Mouse (Mus musculus) skeletal muscle tissue, adult 2 months (tissue): ENCODE measurements around the gene Castor1.
A peak's percentile ranks its signal among the peaks of the same experiment; 100 is the strongest.

Experiments used
- DNase-seq: peaks from one replicate; pipeline ENCODE4 v3.0.0-alpha.2; 2012; ENCODE audit warnings: low read depth, low spot score

Gene Castor1

DNA sequence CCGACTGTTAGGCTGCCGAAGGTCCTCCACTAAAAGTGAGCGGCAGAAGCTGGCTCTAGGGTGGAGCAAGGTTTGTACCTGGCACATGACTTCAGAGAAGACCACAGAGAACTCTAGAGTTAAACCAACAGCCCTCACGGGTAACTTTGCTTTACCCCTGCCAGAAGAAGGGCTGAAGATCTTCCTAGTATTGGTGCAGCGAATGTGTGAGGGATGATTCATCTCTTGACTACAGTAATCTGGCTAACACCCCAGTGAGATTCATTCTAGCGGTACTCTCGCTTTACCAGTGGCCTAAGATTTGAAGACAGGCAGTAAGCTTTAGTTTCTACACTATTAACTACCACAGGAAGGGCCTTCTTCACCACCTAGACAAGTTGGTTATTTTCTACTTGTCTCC is 12.1 kb upstream of the Castor1 start:
- no peak for DNase-seq

DNA sequence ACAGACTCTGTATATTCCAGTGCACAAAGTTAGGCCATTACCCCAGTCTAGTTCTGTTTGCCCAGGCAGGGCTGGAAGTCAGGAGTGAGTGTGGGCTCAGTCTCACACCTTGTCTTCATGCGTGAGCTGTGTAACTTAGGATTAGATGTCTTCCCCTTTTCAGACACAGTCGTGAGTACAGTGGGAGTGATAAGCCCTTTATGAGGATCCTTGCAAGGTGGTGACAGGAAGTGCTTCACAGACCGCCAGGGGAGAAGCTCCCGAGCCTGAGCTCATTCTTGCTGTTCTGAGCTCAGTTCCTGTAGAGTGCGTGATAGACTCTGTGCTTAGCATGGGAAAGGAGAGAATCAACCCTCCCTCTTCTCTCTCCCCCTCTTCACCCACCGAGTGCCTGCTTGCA is 11.5 kb upstream of the Castor1 start:
- no peak for DNase-seq

DNA sequence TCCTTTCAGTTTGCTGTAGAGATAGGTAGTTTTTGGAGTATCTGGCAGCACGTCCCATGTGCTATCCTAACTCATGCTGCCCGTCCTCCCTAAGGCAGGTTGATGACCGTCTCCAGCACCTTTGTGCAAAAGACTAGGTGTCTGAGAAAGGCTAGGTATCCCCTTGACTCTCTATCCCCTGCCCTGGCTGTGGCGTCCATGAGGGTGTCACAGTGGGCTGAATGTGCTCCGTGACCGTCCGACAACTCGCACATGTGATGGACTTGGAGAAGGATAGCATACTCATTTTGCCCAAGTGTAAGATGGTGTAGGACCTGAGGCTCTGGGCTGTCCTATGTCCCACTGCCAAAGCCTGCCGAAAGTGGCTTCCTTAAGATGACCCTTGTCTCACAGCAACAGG is 10.4 kb upstream of the Castor1 start:
- no peak for DNase-seq

DNA sequence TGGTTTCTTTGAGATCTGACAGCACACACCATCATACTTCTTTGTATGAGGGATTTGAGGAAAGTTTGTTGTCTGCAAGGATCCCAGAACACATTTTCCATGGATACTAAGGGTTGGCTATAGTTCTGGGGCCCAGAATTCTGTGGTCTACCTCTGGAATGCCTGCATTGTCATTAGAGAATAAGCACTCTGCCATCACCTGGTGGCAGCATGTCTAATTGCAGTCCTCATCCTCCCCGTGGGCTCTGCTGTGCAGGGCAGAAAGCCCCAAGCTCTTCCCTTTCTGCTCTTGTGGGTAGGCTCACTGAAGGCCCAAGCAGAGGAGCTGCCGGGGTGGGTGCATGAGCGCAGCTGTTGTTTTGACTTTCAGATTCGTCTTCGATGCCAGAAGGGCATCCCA is 8.5 kb upstream of the Castor1 start:
- no peak for DNase-seq

DNA sequence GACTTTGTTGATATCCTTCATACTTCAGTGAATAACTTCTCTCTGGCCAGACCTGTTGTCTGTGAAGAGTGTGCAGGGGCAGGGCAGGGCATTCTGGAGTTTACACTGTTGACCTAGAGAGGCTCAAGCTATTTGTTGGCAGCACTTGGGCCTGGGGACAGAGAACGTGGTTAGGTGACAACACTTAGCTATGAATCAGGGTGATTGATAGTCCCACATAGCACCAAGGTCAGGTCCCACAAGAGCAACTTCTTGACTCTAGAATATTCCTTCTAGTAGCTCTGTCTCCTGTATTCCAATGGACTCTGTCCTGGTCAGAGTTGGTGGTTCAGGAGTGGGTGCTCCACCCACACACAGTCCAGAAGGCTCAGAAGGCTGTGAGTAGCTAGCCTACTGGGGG is 7.2 kb upstream of the Castor1 start:
- DNase-seq, result no peak

DNA sequence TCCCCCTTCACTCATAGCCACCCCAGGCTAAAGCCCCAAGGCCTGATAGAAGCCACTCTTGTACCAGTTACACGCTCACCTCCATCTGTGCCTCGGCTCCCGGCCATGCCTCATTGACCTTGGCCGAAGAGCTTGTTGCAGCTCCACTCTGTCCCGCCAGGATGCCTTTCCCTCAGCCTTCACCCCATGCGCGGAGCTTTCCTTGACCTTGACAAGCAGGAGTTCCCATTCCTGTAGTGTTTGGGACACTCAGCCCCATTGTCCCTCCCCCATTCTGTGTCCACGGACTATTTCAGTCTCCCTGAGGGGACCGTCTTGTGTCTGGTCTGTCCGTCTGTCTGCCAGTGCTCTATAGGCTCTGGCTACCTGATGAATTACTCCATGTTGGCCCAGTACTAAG is 4.9 kb upstream of the Castor1 start:
- DNase-seq, result no peak

DNA sequence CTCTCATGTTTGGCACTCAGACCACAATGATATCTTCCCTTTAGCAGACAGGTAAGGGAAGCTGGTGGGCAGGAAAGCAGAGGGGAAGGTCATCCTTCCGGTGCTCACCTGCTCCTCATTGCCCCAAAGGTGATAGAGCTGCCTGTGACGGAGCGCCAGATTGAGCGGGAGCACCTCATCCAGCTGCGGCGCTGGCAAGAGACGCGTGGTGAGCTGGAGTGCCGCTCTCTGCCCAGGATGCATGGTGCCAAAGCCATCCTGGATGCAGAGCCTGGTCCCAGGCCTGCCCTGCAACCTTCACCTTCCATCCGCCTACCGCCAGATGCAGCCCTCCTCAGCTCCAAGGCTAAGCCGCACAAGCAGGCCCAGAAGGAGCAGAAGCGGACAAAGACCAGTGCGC is 3.5 kb upstream of the Castor1 start:
- DNase-seq, result no peak

DNA sequence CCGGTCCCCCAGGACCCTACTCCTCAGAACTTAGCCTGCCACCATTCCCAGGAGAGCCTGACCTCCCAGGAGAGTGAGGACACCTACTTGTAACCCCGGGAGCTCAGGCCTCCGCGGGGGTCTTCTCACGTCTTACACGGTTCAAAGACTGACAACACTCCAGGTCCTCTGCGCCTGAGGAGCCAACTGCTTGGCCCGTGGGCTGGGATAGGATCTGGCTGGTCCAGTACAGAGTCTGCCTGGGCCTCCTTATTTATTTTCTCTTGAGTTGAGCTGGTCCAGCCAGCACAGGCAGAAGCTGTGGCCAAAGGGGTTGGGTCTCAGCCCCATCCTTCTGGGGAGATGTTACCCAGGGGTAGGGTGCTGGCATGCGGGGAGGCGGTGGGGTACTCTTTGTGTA is 3.0 kb upstream of the Castor1 start:
- DNase-seq, result no peak

DNA sequence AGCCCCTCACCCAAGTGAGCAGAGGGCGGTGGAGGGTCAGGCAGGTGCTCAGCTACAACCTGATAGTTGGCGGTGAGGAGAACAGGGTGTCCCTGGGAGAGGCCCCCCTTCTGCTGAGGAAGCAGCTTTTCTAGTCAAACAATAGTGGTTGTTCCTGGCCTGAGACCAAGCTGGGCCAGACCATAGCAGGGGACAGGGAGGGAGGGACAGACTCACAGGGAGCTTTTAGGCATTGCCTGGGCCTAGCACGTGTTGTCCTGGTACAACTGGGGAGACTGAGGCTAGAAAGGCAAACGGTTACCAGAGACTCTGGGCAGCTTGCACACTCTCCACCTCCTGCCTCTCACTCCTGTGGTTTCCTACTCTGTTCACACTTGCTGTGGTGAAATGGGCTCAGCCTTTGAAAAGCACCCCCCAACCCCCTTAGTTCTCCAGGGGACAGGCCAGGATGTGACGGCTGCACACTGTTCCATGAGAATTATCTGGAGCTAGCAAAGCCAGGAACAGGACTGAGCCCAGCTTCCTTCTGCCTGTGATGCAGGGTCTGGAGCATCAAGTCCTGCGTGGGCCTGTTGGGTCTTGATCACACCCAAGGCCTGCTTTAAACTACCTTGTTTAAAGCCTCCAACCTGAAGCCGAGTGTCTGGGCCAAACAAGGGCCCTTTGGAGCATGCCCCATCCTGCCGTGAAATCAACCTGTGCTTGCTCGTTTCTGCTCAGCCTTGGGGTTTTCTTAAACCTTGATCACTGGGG is 1.6 kb upstream of the Castor1 start:
- DNase-seq, result no peak

DNA sequence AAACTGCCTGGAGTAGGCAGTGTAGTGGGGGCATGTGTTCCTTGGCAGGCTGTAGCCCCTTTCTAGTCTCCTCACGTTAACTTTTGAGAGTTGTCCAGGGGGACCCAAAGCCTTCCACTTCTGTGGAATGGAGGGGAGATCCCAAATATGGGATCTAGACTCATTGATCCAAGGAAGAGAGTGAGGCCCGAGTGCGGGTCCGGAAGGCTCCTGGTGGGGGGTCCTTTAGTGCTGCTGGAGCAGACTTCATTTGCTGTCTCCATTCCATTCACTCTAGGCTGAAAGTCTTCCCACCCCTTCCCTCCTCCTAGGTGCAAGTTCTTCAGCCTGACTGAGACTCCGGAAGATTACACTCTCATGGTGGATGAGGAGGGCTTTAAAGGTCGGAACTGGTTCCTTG is 612 bp downstream of the Castor1 start:
- DNase-seq, result no peak

DNA sequence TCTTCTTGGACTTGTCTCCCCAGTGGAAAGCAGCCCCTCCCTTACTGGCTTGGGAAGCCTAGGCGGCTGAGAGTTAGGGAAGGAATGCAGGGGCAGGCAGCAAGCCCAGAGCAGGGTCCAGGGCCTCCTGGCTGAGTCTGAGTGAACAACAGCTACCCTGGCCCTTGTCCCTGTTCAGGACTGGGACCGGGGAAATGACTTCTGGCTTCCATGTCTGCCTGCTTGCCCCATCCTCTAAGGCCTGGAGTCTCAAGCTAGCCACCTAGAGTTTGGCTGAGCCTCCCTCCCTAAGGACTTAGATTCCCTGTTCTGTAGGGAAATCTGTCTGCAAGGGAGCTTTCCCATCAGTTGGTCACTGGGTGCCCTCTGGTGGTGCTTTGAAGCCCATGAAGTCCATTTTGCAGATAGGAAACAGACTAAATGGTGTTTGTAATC is 1.3 kb downstream of the Castor1 start:
- DNase-seq, result peak; percentile 71

DNA sequence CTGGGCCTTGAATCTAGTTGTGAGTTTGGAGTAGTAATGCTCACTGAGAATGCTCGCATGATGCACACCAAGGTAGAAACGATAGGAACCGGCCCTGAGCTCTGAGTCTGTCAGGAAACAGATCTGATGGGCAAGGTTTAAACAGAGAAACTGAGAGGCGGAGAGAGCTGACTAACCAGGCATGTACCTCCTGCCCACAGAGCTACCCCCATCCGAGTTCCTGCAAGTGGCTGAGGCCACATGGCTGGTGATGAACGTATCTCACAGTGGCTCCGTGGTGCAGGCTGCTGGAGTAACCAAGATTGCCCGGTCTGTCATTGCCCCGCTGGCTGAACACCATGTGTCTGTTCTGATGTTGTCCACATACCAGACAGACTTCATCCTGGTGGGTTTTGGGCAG is 1.9 kb downstream of the Castor1 start:
- no peak for DNase-seq

DNA sequence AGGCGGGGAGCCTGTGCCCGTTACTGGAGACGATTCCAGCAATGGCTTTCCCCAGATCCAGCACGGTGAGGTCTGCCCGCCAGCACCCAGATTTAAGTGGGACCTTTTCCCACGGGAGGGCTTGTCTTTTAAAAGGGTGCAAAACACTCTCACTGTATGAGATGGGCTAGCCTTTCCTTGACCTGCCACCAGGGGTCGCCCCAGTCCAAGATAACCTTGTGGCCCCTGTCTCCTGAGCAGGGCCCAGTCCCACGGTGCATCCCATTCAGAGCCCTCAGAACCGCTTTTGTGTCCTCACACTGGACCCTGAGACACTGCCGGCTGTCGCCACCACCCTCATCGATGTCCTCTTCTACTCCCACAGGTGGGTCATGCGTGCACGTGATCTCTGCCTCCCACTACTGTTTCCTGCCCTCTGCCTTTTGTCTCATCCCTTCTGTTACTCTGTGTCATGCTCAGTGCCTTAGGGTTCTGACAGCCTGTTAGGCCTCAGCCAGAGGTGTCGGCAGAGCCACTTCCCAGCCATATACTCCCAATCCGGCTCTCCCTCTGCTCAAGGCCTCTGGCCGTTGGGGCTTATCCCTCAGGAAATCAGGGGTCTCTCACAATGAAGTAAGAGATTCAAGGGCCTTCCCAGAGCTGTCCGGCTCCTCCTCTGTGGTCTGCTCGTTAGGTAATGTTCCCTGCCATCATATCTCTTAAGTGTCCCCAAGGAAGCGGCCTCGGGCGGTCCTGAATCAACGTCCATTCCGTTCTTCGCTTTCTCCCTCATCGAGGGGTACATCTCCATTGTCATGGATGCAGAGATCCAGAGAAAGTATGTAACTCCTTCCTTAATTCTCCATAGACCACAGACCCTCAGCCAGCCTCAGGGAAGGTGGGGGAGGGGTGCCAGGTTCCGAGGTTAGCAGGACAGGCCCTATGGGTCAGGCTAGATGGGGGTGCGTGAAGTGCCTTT is 2.7 kb downstream of the Castor1 start:
- peak; percentile 63 for DNase-seq

DNA sequence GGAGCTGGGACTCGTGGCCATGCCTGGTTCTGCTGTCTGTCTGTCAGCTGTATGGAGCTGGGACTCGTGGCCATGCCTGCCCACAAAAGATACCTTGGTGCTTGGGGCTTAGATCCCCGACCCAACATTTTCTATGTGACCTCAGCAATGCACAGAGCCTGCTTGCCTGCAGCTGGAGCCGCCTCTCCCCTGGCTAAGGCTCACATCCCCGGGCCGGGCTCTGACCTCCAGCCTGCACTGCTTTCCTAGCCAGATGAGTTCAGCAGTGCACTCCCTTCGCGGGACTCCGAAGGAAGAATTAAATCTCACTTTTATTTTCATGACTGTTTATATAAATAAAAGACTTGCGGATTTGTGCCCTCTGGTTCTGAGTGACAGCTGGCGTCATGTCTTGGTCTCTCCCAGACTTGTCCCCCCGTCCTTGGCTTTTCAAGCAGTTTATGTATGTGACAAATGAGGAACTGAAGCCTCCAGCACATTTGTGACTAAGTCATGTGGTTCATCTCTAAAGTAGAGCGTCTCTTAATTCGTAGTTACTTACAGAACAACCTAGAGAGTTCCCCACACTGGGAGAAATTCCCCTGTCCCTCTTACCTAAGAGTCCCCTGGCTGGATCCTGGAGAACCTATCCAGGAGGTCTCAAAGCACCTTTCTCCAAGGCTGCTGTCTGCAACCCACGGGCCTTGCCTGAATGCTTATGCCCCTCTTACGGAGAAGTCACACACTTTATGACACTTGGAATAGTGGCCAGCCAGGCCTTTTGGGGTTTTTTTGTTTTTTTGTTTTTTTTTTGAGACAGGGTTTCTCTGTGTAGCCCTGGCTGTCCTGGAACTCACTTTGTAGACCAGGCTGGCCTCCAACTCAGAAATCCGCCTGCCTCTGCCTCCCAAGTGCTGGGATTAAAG is 4.3 kb downstream of the Castor1 start:
- DNase-seq, result no peak

DNA sequence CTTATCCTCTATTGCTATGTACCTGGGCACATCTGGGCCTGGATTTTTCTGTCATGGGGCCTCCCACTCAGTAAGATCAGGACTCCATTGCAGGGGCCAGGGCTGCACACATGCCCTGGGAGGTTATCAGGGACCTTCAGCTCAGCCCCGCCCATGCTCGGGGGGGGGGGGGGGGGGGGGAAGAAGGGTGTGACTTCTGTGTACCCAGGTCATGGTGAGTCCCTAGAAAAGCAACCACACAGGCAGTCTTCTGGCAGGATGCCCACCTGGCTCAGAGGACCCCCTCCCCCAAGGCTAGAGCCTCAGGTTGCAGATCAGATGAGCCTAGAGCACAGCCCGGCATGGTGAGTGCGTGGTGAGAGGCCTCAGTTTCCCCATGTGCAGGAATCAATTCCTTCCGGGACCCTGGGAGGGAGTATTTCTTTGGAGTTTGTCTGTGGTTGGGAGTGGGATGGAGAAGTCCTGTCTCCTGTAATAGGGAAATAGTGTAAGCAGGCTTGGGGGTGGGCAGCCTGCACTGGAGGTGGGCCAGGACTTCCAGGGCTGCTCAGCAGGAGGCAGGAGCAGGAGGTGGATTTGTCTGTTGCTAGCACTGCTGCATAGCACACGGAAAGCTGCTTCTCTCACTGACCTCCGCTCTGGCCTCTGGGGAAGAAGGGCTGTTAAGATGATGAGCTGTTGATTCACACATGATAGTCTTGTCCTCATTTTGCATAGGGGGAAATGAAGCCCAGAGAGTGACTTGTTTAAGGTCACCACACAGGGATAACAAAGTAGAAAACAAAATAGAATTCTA is 5.6 kb downstream of the Castor1 start:
- no peak for DNase-seq

DNA sequence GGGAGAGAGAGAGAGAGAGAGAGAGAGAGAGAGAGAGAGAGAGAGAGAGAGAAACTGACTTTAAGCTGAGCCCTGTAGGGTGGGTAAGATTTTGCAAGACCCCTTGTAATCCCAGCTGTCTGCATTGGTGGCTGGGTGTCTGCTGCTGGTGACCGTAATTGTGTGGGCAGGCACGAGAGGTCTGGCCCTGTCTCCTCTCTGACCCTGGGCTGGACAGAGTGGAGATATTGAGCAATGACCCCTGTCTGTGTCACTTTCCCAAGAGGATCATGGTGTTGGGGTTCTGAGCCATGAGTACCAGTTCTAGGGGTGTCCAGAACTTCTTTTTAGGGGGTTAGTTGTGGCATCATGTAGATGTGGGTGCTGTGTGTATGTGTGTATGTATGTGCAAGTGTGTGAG is 6.2 kb downstream of the Castor1 start:
- DNase-seq, result no peak

DNA sequence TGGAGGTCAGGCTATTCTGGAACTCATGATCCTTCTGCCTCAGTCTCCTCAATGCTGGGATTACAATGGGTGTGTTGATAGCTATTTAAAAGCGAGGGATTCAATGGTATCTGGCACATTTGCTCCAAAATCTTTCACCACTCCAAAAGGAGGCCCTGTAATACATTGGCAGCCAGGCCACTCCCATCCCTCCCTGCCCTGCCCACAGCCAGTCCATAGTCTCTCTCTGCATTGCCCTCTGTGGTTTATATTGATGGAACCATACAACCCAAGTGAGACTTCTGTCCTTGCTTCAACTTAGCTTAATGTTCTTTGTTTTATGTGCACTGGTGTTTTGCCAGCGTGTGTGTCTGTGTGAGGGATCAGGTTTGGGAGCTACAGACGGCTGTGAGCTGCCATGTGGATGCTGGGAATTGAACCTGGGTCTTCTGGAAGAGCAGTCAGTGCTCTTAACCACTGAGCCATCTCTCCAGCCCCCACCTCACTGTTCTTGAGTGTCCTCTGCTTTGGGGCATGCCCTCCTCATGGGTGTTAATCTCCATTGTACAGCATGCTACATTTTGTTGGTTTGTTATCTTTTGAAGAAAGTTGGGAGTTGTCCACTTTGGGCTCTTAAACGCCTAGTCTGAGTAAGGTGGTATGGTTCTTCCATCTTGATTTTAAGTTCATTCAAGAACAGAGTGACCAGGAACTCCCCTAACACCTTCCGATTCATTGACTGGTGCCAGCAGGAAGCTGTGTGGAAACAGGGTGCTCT is 8.7 kb downstream of the Castor1 start:
- no peak for DNase-seq

DNA sequence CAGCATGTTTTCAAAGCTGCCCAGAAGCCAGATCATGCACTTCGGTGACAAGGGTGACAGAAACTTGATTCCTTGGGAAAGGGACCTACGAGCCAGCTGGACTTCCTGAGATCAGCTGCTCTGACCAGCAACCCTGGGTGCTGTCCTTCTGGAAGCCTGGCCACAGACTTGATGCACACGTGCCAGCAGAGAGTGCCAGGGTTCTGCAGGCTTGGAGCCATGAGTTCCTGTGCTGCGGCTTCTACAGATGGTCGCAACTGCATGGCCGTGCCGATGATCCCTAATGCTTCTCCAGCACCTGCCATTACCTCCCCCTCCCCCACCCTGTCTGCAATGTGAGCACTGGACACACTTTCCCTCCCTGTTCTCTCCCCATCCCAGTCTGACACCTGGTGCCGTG is 10.4 kb downstream of the Castor1 start:
- peak; percentile 66 for DNase-seq

DNA sequence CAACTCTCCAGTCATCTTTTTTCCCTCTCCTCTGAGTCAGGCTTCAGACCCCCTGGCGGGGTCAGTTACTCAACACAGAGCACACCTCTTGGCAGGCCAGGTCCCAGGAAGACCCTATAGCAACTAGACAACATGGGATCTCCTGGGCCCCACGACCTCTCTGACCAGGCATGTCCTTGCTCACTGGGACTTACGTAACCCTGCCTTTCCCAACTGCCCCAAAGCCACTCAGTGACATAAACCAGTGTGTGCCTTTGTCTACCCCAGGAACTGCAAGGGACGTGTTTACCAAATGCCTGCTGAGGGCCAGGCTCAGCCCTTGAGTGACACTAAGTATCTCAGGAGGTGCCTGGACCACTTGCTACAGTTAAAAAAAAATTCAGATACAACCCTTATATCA is 11.8 kb downstream of the Castor1 start:
- DNase-seq, result no peak

DNA sequence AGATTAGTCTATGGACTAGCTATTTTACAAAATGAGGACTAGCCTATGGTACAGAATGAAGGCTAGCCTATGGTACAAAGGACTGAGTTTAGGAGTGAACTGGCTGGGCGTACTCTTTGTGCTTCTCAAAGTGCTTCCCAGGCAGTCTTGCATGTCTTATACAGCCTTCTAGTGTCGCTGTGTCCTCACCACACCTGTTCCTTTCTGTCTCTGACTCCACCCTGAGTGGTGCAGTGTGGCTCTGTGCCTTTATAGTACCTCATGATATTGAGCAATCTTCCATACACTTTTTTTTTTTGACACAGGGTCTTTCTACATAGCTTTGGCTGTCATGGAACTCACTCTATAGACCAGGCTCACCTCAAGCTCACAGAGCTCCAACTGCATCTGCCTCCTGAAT is 13.4 kb downstream of the Castor1 start:
- DNase-seq, result no peak
